8 mouse cellular contexts compared by ENCODE assay signal in genomic region chr11:20214779-20215178, GRCm38 (mm10). TPM values are rescaled to one million over a fixed set of nuclear protein-coding genes. Genes with fewer than 3 reads are reported as not detected.
A peak's percentile ranks its signal among the peaks of the same experiment; 100 is the strongest.
DNase-seq lines count a peak whose midpoint lies in the region; ATAC-seq and TF ChIP-seq lines count a peak whose summit lies in the region.

No protein-coding gene starts in this region.

- intact Hi-C loops in gastrocnemius, adult 2 months (cut with DNase I): no loop called here
- intact Hi-C loops in gastrocnemius, postnatal 36 days (cut with DNase I): no loop called here

- WGBS in thymus, adult 2 months: 100% methylated on average over 1 of the region's 1 CpGs
- 91% methylated on average over 1 of the region's 1 CpGs for WGBS in lung, embryonic 14.5 days
- 98% methylated on average over 1 of the region's 1 CpGs for WGBS in midbrain, embryonic 15.5 days

- DNase-seq in gastrocnemius, adult 2 months: peak; percentile 45
- DNase-seq in gastrocnemius, postnatal 36 days: no peak
- DNase-seq in thymus, adult 2 months: peak; percentile 52
- DNase-seq in thymus, postnatal 0 days (ENCODE audit: low spot score): no peak
- no peak for DNase-seq in lung, embryonic 14.5 days
- DNase-seq in right cerebral cortex, postnatal 25 days: no peak
- no peak for DNase-seq in MN1 (ENCODE audit: low spot score)

- TF ChIP-seq CTCF in gastrocnemius, adult 2 months (IDR thresholded peaks at IDR 0.05): peak; percentile 62
- TF ChIP-seq CTCF in thymus, adult 2 months (IDR thresholded peaks at IDR 0.05; ENCODE audit: borderline replicate concordance, control insufficient read depth, extremely low read depth, insufficient read depth, low read length, poor library complexity): no peak
- TF ChIP-seq CTCF in lung, embryonic 14.5 days (IDR thresholded peaks at IDR 0.05; ENCODE audit: low read depth): peak; percentile 47

- no peak overlapping the region for H3K4me2 ChIP-seq in lung, embryonic 14.5 days
- no peak overlapping the region for H3K4me2 ChIP-seq in midbrain, embryonic 15.5 days

- peaks cover 31% of the 10 kb centered on the region for H3K36me3 ChIP-seq in thymus, adult 2 months (ENCODE audit: control insufficient read depth, insufficient read depth, low read length)
- peaks cover 46% of the 10 kb centered on the region for H3K36me3 ChIP-seq in lung, embryonic 14.5 days (ENCODE audit: insufficient read depth)
- H3K36me3 ChIP-seq in midbrain, embryonic 15.5 days (replicated peaks): peaks cover 3% of the 10 kb centered on the region; the same call in 1 of the 2 replicates

- H3K27me3 ChIP-seq in thymus, adult 2 months (ENCODE audit: control insufficient read depth, insufficient read depth, low read length): no peaks in the 10 kb centered on the region
- no peaks in the 10 kb centered on the region for H3K27me3 ChIP-seq in lung, embryonic 14.5 days (ENCODE audit: insufficient read depth, low read length)
- H3K27me3 ChIP-seq in midbrain, embryonic 15.5 days (replicated peaks): no peaks in the 10 kb centered on the region

- ATAC-seq in lung, embryonic 14.5 days (ENCODE audit: insufficient read depth): no peak
- no peak for ATAC-seq in midbrain, embryonic 15.5 days (replicated peaks)

- no peak overlapping the region for H3K9ac ChIP-seq in lung, embryonic 14.5 days
- H3K9ac ChIP-seq in midbrain, embryonic 15.5 days: no peak overlapping the region

- no peaks in the 10 kb centered on the region for H3K9me3 ChIP-seq in lung, embryonic 14.5 days (ENCODE audit: low read depth, low read length)
- H3K9me3 ChIP-seq in midbrain, embryonic 15.5 days: no peaks in the 10 kb centered on the region

- no peaks in the 10 kb centered on the region; the same call in 1 of the 2 replicates for H3K4me1 ChIP-seq in thymus, adult 2 months (replicated peaks; ENCODE audit: control insufficient read depth, insufficient read depth, low read length)
- no peaks in the 10 kb centered on the region for H3K4me1 ChIP-seq in lung, embryonic 14.5 days (ENCODE audit: insufficient read depth)
- peaks cover 13% of the 10 kb centered on the region for H3K4me1 ChIP-seq in midbrain, embryonic 15.5 days

- H3K27ac ChIP-seq in gastrocnemius, adult 2 months: peak overlapping the region; percentile 36; the same call in 1 of the 2 replicates
- no peak overlapping the region for H3K27ac ChIP-seq in thymus, adult 2 months (ENCODE audit: control insufficient read depth, insufficient read depth, low read length)
- no peak overlapping the region for H3K27ac ChIP-seq in lung, embryonic 14.5 days (ENCODE audit: low read depth)
- H3K27ac ChIP-seq in midbrain, embryonic 15.5 days: no peak overlapping the region

- H3K4me3 ChIP-seq in gastrocnemius, adult 2 months: no peak overlapping the region
- no peak overlapping the region for H3K4me3 ChIP-seq in thymus, adult 2 months (ENCODE audit: control insufficient read depth, insufficient read depth, low read length)
- no peak overlapping the region for H3K4me3 ChIP-seq in lung, embryonic 14.5 days (ENCODE audit: low read depth, low read length)
- H3K4me3 ChIP-seq in midbrain, embryonic 15.5 days: no peak overlapping the region

- TF ChIP-seq POLR2A in thymus, adult 2 months (IDR thresholded peaks at IDR 0.05; ENCODE audit: control insufficient read depth, extremely low read depth, insufficient read depth, low read length, poor library complexity): no peak

RNA-seq across cellular contexts. Expression of gene Rab1a, which starts 13.5 kb away (rescaled TPM):
- total RNA-seq in gastrocnemius, adult 2 months (2021): 10 to 100 TPM; 88.6 to 95.4 TPM
- total RNA-seq in gastrocnemius, postnatal 36 days (2021): 10 to 100 TPM; 78.3 to 88.9 TPM
- polyA plus RNA-seq in thymus, adult 2 months (2012; rRNA removed): 38.3 and 38.8 TPM in 2 replicates
- polyA plus RNA-seq in thymus, postnatal 0 days (2015; fragmentation: Nextera tagmentation; extraction: Ambion mirVana): 172 and 180 TPM in 2 replicates
- polyA plus RNA-seq in lung, embryonic 14.5 days (2014; fragmentation: Nextera tagmentation; extraction: Ambion mirVana): 241 and 258 TPM in 2 replicates
- 272 and 286 TPM in 2 replicates for polyA plus RNA-seq in midbrain, embryonic 15.5 days (2015; fragmentation: Nextera tagmentation; extraction: Ambion mirVana)

RNA-seq across cellular contexts. Expression of gene Cep68, which starts 34.5 kb away (rescaled TPM):
- 10 to 100 TPM; 30.8 to 36.1 TPM for total RNA-seq in gastrocnemius, adult 2 months (2021)
- 10 to 100 TPM; 26.9 to 30.0 TPM for total RNA-seq in gastrocnemius, postnatal 36 days (2021)
- polyA plus RNA-seq in thymus, adult 2 months (2012; rRNA removed): 31.6 and 33.6 TPM in 2 replicates
- polyA plus RNA-seq in thymus, postnatal 0 days (2015; fragmentation: Nextera tagmentation; extraction: Ambion mirVana): 16.6 and 18.1 TPM in 2 replicates
- polyA plus RNA-seq in lung, embryonic 14.5 days (2014; fragmentation: Nextera tagmentation; extraction: Ambion mirVana): 43.4 and 46.6 TPM in 2 replicates
- 29.3 and 29.4 TPM in 2 replicates for polyA plus RNA-seq in midbrain, embryonic 15.5 days (2015; fragmentation: Nextera tagmentation; extraction: Ambion mirVana)

Comparison
In these comparisons a context has a peak if more than half of its experiments do, and no peak if none do; other contexts are left out.
1. DNase-seq: peak in gastrocnemius, adult 2 months (single experiment) and thymus, adult 2 months (single experiment); none in gastrocnemius, postnatal 36 days (0 of 2), thymus, postnatal 0 days (single experiment), lung, embryonic 14.5 days (single experiment), right cerebral cortex, postnatal 25 days (single experiment) and MN1 (single experiment).